Mouse (Mus musculus): Measurements from ENCODE around the gene Tril. TPM values are rescaled to one million over a fixed set of nuclear protein-coding genes. Genes with fewer than 3 reads are reported as not detected.

Gene Tril
- polyA plus RNA-seq (2015; fragmentation: Nextera tagmentation; extraction: Ambion mirVana): 31.3 and 50.0 TPM in 2 replicates

DNA sequence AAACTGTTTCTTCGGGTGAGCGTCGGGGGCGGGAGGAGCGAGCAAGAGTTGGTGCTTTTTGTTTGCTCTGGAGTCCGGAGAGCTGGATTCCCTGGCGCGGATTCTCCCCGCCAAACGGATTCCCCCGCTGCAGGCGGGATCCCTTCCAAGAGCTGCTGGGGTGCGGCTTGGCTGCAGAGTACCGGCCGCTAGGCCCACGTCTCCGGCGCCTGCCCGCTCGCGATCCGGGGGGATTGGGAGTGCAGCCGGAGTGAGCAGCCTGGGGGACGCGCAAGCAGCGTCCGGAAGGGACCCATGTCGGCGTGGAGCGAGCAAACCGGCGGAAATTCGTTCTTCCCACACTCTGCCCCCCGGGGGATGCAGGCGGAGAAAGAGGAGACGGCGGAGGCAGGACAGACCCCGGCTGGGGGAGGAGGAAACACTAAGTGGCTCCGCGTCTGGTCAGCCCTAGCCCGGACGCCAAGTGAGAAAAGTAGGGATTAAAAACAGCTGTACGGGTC lies at the start of gene Tril:
Gene Tril, minus strand, starts transcription at position 345 of the 500 bp plus-strand sequence.

Other genes starting within 250 kb of the Tril start
- 0.61 and 0.76 TPM in 2 replicates for gene Cpvl, start 157.8 kb upstream of the Tril start, polyA plus RNA-seq (2015; fragmentation: Nextera tagmentation; extraction: Ambion mirVana)
- gene Chn2, start 218.7 kb upstream of the Tril start, polyA plus RNA-seq (2015; fragmentation: Nextera tagmentation; extraction: Ambion mirVana): 3.2 and 5.8 TPM in 2 replicates